Mouse (Mus musculus) cerebral cortex, adult 2 months (tissue): Measurements from ENCODE around the gene Sorcs2.

Experiments used
- WGBS: fragments of 180-500 bp; shearing (Covaris S2); methylation state at CpG from one replicate; pipeline ENCODE4 v1.1.7; 2018; 5-methylcytosine and 5-hydroxymethylcytosine counted together

Gene Sorcs2

GRCm38 (mm10) chr5:36006106-36006505 is 391.8 kb downstream of the Sorcs2 start:
- WGBS, result 78% methylated on average over 8 of the region's 8 CpGs

- 87% methylated on average over 10 of the region's 10 CpGs for WGBS
These were observed 394.1 kb downstream of the Sorcs2 start for GRCm38 (mm10) chr5:36003797-36004196.

- WGBS, result 77% methylated on average over 11 of the region's 11 CpGs
These were observed 407.8 kb downstream of the Sorcs2 start for GRCm38 (mm10) chr5:35989986-35990735.

GRCm38 (mm10) chr5:35989506-35989905 is 408.4 kb downstream of the Sorcs2 start:
- WGBS, result 84% methylated on average over 6 of the region's 6 CpGs

- WGBS, result 90% methylated on average over 8 of the region's 8 CpGs
These were observed 409.9 kb downstream of the Sorcs2 start for GRCm38 (mm10) chr5:35988085-35988484.

- 30% methylated on average over 8 of the region's 8 CpGs for WGBS
These were observed 412.3 kb downstream of the Sorcs2 start for GRCm38 (mm10) chr5:35985611-35986010.

GRCm38 (mm10) chr5:35981976-35982375 is 416.0 kb downstream of the Sorcs2 start:
- 37% methylated on average over 4 of the region's 4 CpGs for WGBS

- WGBS, result 64% methylated on average over 5 of the region's 5 CpGs
These were observed 416.6 kb downstream of the Sorcs2 start for GRCm38 (mm10) chr5:35981341-35981740.

- WGBS, result 85% methylated on average over 5 of the region's 5 CpGs
These were observed 417.4 kb downstream of the Sorcs2 start for GRCm38 (mm10) chr5:35980542-35980941.

GRCm38 (mm10) chr5:35975681-35976080 is 422.3 kb downstream of the Sorcs2 start:
- WGBS, result 8% methylated on average over 5 of the region's 5 CpGs

GRCm38 (mm10) chr5:35974265-35974664 is 423.7 kb downstream of the Sorcs2 start:
- WGBS, result 88% methylated on average over 15 of the region's 15 CpGs

- WGBS, result 43% methylated on average over 12 of the region's 12 CpGs
These were observed 424.1 kb downstream of the Sorcs2 start for GRCm38 (mm10) chr5:35973800-35974199.

GRCm38 (mm10) chr5:35972739-35973138 is 425.2 kb downstream of the Sorcs2 start:
- 81% methylated on average over 7 of the region's 7 CpGs for WGBS

- WGBS, result 51% methylated on average over 10 of the region's 10 CpGs
These were observed 425.9 kb downstream of the Sorcs2 start for GRCm38 (mm10) chr5:35971841-35972578.

GRCm38 (mm10) chr5:35970380-35971105 is 427.4 kb downstream of the Sorcs2 start:
- WGBS, result 72% methylated on average over 12 of the region's 12 CpGs

- 70% methylated on average over 3 of the region's 3 CpGs for WGBS
These were observed 428.1 kb downstream of the Sorcs2 start for GRCm38 (mm10) chr5:35969857-35970256.
